21 mouse cellular contexts compared by ENCODE assay signal in genomic region chr1:36239396-36239795, GRCm38 (mm10).
"Had no signal": no experiment of that assay in that cellular context is flagged by ENCODE, and none has a peak within 500 bp of the region (broad histone marks: within the 10 kb centered on the region; RNA-seq: fewer than 3 reads in every experiment).

No protein-coding gene starts in this region.

- H3K27ac ChIP-seq: liver, embryonic 15.5 days; lung, embryonic 15.5 days; macrophage; midbrain, embryonic 13.5 days; midbrain, embryonic 15.5 days; neural tube, embryonic 13.5 days; neural tube, embryonic 15.5 days; stomach, embryonic 15.5 days; stomach, postnatal 0 days had no signal

- H3K36me3 ChIP-seq: lung, embryonic 15.5 days; stomach, embryonic 15.5 days had no signal

- H3K27me3 ChIP-seq: liver, embryonic 15.5 days; lung, embryonic 15.5 days; megakaryocyte, embryonic 14.5 days; midbrain, embryonic 13.5 days; midbrain, embryonic 15.5 days; neural tube, embryonic 13.5 days; neural tube, embryonic 15.5 days; stomach, embryonic 15.5 days had no signal

- DNase-seq: liver, postnatal 0 days; lung, adult 2 months; lung, postnatal 14 days; lung, postnatal 36 days; right cerebral cortex, postnatal 14 days; spleen, adult 18-20 months; thymus, adult 2 months; thymus, postnatal 25 days; thymus, postnatal 4 days had no signal

- H3K9me3 ChIP-seq: liver, embryonic 15.5 days; lung, embryonic 15.5 days; megakaryocyte, embryonic 14.5 days; midbrain, embryonic 13.5 days; midbrain, embryonic 15.5 days; neural tube, embryonic 13.5 days; neural tube, embryonic 15.5 days; stomach, embryonic 15.5 days had no signal

- H3K4me3 ChIP-seq: liver, embryonic 15.5 days; lung, embryonic 15.5 days; megakaryocyte, embryonic 14.5 days; midbrain, embryonic 13.5 days; midbrain, embryonic 15.5 days; myocyte; neural tube, embryonic 13.5 days; neural tube, embryonic 15.5 days; stomach, embryonic 15.5 days had no signal

- ATAC-seq: liver, postnatal 0 days; lung, postnatal 0 days; midbrain, embryonic 13.5 days; midbrain, embryonic 15.5 days had no signal
